Mouse (Mus musculus): ENCODE results near the gene Adgrd1.

Adgrd1 gene

DNA sequence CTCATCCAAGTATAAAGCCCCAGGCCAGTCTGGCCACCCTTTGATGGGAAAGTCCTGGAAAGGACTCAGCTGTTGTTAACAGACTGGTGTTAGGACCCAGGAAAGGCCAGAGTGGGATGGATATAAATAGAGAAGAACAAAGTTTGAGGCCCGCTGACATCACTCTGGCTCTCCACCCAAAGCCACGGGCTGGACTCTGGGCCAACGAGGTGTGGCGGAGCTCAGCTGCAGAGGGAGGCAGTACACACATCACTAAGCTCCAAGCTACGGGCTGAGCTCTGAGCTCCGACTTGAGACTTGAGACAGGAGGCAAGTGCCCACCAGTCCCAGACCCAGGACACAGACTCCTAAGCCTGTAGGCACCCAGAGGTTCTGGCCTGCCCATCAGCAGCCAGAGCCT lies at the start of gene Adgrd1:
Adgrd1 (plus strand) TSS at position 240 of the 400 bp plus-strand sequence.
- DNase-seq = no peak

DNA sequence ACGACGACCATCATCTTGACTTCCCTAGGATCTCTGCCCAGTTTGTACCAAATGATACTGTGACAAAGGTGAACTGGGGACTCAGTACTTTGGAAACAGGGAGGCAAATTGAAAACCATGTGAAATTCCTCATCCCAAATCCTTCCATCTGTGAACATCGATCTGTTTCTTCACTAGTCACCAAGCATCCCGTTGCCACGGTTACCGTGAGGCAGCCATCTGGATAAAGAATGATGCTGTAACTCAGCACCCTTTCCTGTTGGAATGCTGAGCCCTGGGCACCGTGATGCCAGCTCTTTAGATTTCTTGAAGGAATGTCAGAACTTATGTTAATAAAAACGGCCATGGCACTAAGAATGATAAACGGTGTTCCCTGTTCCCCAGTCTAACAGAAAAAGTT lies 47.2 kb upstream of the Adgrd1 start:
- no peak for DNase-seq

DNA sequence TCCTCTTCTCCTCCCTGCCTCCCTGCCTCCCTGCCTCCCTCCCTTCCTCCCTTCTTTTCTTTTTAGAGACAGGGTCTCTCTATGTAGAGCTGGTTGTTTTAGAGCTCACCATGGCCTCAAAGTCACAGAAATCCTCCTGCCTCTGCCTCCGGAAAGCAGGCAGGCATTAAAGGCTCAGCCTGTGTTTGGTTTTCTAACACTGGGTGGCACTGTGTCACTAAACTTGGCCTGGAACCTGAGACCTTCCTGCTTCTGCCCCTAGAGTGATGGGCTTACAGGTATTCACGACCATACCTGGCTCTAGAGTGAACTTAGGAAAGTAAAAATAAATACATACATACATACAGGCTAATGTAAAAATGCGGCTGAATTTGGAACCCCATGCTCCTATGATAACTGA lies 44.6 kb upstream of the Adgrd1 start:
- DNase-seq = no peak

DNA sequence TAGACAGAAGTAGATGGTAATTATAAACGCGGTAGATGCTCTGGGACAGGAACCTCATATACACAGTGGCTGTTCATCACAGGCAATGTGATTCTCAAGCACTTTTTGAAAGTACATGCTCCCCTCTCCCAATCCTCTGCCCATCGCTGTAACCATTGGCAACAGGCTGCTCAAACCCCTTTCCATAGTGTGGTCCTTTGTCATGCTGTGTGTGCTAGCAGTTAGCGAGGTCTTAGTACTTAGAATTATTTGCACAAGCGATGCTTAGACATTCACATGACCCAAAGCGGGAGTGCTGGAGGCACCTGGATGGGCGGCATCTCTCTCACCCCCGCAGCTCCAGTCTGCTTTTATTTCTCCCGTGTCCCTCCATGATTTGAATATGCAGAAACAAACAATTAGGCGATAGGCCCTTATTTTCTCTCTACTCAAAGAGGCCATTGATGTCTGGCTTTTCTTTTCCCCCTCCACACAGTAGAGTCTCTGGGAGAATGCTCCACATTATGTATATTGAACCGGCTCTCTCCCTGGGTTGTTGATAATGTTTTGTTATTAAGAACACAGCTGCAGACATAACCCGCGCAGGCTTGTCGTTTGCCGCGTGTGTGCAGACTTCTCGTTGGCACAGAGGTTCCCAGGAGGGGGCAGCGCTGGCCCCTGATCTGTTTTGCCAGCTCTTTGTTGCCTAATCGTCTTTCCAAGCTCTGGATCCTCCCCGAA lies 43.8 kb upstream of the Adgrd1 start:
- no peak for DNase-seq

DNA sequence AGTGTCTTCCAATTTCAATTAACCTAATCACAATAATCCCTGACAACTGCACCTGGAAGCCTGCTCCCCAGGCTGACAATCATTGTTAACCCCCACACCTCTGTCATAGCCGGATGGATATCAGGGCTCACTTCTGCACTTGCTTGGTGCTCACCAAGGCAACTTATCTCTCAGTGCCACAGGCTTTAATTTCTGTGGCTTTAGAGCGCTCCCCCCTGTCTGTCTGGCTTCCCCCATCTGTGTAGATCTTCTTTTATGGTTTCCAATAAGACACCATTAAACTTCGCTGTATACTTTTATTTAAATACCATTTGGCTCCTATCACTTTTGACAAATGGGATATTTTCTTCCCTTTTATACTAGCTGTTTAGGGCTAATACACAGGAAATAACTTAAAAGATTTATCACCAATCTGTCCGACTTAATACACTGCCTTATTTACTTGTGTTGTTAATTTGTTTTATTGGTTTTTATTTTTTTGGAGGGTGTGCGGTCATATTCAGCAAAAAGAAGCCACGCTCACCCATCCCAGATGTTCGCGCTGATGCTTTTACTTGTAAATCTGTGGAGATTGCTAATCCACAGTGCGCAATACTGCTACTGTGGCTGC lies 41.8 kb upstream of the Adgrd1 start:
- no peak for DNase-seq

DNA sequence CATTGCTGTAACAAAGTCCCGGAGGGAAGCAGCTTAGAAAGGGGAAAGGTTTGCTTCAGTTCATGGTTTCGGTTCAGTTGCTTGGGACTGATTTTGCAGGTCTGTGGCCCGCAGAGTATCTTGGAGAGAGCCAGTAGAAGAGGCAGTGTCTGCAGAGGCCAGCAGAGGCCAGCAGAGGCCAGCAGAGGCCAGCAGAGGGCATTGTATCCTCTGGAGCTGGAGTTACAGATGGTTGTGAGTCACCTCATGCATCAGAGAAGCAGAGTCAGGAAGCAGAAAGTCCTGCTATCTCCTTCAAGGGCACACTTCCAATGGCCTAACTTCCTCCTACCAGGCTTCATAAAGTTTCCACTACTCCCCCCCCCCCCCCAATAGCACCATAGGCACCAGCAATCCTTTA lies 37.4 kb upstream of the Adgrd1 start:
- DNase-seq = no peak

DNA sequence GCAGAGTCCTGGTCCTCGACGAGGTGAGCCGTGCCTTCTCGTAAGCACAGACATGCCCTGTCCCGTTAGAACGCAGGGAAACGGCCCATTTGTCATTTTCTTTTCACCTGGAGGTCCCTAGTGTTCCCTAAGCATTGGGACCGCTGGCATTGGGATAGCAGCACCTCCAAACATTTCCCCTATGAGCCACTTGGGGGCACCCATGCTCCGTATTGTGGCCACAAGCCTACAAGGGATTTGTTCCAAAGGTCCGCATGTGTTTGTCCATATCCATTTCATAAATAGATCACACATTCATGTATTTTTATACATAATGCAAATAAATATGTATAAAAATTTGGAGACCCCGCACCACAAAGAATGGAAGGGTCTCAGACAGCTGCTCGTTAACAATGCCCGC lies 35.0 kb upstream of the Adgrd1 start:
- DNase-seq = peak; percentile 28

DNA sequence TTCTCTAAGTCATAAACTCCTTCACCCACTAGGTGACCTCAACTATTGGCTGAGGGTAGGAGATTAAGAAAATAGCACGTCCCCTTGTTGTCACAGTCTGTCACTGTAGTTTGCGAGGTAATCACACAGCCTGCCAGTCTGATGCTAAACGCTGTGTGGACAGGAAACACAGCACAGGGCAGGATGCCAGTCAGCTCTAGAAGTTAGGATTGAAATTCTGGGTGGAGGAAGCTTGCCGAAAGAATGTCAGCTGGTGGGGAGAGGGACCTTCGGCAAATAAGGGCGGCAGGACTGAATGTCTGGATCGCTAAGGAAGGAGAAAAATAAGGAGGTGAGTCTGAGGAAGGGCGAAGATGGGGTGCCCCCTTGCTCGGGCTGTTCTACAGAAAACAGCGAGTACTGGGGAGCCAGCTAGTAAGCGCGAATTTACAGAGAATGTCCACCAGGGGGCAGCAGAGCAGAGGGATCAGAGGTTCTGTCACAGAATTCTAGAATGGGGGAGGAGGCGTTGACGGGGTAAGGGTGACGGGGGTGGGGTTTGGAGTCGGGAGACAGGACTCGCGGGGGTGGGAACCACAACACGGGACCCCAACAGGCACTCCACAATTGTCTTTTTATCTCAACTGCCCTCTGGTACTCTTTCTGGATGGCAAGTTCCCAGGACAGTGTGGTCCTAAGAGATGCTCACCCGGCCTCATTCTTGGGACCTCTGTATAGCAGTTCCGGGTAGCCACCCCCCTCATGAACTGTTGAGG lies 33.3 kb upstream of the Adgrd1 start:
- peak; percentile 55 for DNase-seq

DNA sequence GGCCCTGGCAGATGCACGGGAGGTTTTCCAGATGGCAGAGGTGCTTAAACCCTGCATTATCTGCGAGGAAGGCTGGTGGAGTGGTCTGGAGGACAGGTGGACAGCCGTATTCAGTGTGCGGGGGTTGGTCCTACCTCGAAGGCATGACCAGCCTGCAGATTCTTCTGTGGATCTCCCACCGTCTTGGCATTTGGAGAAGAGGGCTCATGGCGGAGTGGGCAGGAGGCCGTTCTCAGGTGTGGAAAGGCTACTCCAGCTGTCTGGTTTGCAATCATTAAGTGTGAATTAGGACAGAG lies 32.8 kb upstream of the Adgrd1 start:
- no peak for DNase-seq

DNA sequence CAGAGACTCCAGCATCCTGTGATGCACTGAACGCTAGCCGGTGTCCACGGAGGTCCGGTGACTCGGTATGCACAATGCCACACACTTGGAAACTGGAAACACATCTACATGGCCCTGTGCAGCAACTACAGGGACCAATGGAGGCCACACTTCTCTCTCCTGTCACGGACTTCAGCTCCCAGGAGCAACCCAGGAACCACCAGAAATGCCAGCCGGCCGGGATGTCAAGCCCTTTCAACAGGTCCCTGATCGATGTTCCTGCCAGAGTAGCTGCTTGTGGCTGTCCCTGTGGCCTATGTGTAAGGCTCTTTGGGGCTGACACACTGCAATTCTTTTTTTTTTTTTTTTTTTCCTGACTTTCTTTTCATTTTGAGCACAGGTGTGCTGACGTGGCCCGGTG lies 32.4 kb upstream of the Adgrd1 start:
- DNase-seq = no peak

DNA sequence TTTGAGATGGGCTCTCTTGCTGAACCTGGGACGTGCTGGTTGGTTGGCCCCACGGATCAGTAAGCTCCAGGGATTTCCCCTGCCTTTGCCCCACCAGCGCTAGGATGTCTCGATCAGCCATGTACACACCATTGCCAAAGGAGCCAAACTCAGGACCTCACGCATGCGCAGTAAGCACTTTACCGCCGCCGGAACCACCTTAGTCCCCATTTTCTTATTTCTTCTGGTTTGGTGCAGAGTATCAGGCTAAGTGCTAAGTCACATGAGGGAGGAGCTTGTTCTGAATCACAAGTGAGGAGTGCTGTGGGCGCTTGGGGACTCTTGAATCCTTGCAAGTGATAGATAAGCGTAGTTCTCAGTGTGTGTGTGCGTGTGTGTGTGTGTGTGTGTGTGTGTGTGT lies 31.2 kb upstream of the Adgrd1 start:
- no peak for DNase-seq

DNA sequence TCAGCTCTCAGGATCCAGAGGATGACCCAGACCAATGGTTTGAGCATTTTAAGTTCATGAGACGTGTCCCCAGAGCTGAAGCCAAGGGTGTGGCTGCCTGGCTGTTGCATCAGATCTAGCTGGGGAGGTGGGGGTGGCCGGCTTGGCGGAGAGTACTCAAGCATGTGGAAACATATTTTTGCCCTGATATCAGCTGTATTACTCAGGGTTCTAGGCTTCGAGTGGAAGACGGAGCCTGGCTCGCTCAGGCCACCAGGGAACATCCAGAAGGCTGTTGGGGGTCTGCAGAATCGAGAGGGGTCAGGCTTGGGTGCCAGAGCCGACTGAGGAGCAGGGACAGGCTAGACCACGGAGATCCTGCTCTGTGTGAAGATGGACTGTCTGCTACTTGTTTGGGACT lies 30.6 kb upstream of the Adgrd1 start:
- no peak for DNase-seq

DNA sequence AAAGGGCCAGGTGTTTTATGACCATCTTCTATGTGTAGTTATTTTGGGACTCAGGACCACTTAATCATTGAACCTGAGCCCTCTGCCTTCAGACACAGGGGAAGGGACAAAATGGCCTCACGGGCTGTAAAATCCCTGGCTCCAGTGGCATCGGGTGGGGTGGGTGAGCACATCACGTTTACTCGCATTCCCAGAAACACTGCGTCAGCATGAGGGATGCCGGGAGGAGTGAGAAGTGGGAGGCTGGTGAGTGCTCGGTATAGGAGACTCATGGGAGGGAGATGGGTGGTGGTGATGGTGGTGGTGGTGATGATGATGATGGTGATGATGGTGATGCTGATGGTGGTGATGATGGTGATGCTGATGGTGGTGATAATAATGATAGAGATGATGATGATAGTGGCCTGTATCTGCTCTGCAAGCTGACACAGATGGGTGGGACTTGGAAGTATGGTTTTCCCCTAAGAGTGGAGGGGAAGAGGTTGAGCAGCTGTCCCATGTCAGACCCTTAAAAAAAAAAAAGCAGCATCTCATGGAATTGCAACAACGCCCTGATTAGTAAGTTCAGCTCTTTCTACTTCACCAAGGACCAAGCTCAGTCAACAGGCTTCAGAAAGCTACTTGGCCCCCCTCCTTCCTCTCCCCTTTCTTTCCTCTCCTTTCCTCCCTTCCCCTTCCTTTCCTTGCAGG lies 29.9 kb upstream of the Adgrd1 start:
- no peak for DNase-seq

DNA sequence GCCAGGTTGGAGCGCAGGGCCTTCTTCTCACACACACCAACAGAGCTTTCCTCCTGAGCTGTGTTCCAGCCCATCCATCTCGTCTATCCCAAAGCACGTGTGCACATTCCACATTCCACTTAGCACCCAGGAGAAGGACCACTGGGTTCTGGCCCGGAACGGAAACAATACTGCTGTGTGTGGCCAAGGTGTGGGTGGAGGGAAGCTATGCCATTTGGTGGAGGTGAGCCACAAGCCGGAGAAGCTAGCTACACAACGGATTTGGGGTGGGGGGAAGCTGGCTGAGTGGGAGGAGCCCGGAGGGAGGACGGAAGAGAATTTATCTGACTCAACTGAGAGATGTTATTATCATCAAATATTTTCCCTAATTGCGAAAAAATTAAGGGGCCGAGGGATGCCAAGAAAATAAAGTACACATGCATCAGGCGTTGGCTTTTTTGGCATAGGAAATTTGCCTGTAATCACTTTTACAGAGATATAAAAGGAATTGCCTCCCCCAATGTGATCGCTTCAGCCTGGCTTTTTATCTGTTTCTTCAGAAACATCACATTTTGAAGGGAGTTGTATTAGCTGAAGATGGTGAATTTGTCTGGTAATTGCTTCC lies 29.2 kb upstream of the Adgrd1 start:
- no peak for DNase-seq

DNA sequence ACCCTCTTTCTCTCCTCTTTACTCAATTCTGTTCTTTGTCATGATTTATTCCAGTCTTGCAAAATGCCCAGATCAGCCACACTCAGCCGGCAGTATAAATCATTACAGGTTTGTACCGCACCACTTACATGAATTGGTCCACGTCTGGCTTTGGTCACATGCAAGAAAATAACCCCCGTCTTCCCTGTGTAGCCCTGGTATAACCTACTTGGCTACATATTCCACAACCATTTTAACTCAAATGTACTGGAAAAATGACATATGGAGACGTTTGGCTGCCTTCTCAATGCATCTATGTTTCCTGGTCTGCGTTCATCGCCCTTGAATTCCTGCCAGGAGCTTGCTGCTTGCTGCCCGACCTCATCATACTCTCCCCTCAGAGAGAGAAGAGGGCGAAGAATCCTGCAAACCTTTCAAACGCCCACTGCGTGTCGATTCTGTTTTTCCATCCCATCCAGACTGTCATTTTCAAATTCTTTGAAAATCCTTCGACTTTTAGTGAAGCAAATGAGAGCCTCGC lies 24.7 kb upstream of the Adgrd1 start:
- peak; percentile 12 for DNase-seq

DNA sequence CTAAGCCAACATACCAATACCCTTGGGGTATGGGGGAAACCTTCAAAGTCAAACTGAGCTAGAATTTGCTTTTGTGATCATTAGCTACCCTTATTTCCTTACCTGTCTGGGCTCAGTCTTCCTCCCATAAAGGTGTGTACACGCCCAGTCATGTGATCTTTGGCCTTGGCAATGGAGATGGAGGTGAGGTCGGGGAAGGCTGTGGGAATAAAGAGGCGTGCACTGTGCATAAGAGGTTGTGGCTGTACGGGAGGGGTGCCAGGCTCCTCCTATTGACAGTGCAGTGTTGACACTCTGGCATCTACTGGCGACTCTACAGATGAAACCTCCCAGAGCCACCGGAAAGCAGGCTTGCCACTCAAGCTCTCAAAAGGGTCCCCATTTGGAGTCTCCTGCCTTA lies 23.1 kb upstream of the Adgrd1 start:
- no peak for DNase-seq

DNA sequence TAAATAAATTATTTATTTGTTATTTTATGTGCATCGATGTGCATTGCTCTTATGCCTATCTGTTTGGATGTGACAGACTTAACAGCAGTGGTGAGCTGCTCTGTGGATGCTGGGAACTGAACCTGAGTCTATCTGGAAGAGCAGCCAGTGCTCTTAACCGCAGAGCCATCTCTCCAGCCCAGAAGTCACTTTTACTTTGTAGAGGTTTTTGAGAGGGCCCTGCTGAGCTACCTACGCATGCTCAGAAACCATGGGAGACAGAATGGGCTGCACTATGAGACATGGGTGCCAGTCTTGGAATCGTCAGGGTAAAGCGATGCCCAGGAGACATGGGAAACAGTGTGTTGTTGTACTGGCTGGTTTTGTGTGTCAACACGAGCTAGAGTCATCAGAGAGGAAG lies 20.5 kb upstream of the Adgrd1 start:
- no peak for DNase-seq

DNA sequence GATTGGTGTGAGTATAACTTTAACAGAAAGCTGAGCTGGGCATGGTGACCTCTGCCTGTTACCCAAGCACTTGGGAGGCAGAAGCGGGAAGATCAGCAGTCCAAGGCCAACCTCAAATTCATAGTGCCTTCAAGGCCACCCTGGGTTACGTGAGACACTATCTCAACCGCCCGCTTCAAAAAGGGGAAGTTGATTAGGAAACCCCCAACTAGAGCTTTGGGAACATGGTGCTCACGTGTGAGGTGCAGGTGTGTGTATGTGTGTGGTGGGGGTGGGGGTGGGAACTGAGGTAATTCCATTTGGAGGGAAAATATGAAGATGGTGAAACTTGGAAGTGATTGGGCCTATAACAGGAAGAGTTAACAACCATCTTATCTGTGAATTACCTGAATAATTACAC lies 19.3 kb upstream of the Adgrd1 start:
- no peak for DNase-seq

DNA sequence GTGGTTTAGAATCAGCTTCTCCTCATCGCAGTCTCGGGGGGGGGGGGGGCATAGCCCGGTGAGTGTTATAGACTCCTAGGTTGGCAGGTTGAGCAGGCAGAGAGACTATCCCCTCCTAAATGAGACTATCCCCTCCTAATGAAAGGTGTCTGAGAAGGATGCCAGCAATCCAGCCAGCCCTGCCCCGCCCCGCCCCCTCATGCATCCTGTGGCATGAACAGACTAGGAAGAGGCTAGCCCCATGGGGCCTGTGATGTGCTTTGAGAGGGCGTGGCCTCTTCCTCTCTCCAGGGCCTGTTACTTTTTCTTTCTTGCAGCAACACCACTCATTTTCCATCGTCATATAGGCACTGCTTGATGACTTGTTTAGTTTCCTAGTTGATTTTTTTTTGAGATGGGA lies 15.0 kb upstream of the Adgrd1 start:
- DNase-seq = no peak

DNA sequence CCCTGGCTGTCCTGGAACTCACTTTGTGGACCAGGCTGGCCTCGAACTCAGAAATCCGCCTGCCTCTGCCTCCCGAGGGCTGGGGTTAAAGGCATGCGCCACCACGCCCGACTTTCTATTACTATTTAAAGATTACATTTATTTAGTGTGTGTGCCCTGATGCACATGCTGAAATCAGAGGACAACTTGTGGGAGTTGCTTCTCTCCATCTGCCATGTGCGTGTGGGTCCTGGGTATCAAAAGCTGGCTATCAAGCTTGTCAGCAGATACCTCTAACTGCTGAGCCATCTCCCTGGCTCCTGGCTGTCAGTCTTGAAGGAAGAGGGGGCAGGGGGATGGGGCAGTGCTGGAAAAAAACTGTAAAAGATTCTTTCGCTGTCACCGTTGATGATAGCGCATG lies 11.4 kb upstream of the Adgrd1 start:
- DNase-seq = no peak

DNA sequence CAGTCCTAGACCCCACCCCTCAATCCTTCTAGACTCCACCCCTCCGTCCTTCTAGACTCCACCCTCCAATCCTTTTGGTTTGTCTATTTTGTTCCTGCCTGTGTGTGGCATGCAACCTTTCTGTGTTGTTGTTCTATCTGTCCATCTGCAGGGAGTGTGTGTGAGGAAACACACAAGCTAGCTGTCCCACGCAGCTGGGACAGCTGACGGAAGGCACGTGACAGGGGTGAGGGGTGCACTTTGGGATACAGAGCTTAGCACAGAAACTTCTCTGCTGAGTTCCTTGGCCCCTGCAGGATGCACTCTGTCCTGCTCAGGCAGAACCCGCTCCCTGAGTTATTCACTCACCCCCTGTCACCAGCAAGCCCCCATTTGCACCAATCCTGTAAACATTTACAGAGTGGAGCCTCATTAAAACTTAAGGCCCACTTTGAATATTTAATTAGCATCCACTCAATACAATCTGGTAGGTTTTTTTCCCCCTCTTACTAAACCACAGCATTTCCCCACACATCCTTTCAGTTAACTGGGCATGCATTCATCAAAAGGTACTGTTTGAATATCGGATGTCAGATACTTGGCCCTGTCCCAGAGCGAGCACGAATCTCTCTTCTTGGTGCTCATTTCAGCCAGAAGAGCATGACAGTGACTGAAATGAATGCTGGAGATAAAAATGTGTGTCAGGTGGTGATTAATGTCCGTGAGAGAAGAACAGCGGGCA lies 4.0 kb upstream of the Adgrd1 start:
- no peak for DNase-seq

DNA sequence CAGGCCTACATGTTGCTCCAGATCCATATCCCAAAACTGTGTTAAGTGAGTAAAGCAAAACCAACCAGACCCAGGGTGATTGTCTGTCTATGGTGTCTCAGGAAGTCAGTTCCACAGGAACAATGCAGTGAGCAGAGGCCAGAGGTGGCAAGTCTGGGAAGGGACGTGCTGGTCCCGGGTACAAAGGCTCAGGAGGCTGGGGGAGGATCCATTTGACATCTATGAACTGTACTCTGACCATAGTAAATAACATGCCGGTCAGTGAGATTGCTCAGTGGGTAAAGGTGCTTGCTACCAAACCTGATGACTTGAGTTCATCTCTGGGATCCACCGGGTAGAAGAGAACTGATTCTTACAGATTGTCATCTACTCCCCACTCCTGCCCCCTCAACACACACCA lies 3.4 kb upstream of the Adgrd1 start:
- no peak for DNase-seq

DNA sequence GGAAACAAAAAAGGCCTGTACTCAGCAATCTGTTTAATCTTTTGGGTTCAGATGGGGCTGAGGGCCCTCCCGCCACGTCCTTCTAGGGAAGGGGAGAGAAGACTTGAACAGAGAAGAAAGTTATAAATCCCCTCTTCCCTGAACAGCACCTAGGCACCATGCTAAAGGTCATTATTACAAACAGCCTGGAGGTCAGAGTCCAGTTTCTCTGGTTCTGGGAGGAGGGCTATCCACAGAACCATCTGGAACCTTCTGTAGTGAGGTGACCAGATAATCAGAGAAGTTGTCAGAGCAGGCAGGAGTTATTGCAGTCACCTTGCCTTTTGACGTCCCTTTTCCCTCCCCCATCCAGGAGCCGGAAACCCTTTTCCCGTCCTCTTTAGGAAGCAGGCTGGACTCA lies 2.3 kb upstream of the Adgrd1 start:
- DNase-seq = no peak
